Mouse (Mus musculus) layer of hippocampus, postnatal 25 days (tissue): ENCODE data around the gene Kcnmb4. TPM values are rescaled to one million over a fixed set of nuclear protein-coding genes. Genes with fewer than 3 reads are reported as not detected.

Source experiments
- DNase-seq, 2 experiments: peaks; one replicate each; pipeline ENCODE4 v3.0.0; 2022; ENCODE audit warnings: mixed read lengths in 2 of 2, low spot score in 1 of 2; ENCODE audit errors: extremely low spot score in 1 of 2
- total RNA-seq, 2 experiments: library from RNA; stranded (reverse); gene quantifications; 2 replicates each; pipeline ENCODE4 v1.2.3; 2021

Gene Kcnmb4
- 10 to 100 TPM; 75.3 to 77.9 TPM for total RNA-seq

DNA sequence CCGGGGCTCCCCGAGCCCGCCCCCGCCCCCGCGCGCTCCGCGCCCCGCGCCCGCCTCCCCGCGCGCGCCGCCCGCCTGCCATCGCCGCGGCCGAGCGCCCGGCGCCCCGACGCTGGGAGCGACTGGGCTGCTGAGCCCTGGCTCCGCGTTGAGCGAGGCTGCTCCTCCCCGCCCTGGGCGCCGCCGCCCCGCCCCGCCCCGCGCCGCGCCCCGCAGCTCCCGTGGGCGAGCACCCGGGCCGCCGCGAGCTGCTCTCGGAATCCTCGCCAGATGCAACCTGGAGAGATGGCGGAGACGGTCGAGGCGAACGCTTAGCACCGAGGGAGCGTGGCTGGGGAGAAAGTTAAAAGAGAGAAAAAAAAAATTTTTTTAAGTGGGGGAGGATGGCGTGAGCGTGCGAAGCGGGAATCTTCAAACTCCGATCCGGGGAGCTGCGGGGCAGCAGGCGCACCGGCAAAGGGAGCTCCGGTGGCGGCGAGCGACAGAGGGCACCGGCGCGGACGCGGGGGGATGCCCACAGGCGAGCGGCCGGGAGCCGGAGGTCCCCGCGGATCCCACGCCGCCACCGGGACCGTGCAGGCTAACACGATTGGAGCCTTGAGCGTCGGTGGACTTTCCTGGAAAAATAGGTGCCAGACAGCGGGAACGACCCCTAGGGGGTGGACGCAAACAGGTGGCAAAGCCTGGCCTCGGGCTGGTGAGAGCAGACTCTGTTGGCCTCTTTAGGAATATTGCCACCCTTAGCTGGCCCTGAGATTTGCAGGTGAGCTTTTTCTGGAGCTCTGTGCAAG lies at the start of gene Kcnmb4:
Gene Kcnmb4, minus strand, starts transcription at position 120 of the 791 bp plus-strand sequence.
- DNase-seq: peak; percentile 38 to 48

GRCm38 (mm10) chr10:116519588-116519987 lies 45.9 kb upstream of the Kcnmb4 start:
- no peak for DNase-seq

GRCm38 (mm10) chr10:116515590-116515989 lies 41.9 kb upstream of the Kcnmb4 start:
- no peak for DNase-seq

DNA sequence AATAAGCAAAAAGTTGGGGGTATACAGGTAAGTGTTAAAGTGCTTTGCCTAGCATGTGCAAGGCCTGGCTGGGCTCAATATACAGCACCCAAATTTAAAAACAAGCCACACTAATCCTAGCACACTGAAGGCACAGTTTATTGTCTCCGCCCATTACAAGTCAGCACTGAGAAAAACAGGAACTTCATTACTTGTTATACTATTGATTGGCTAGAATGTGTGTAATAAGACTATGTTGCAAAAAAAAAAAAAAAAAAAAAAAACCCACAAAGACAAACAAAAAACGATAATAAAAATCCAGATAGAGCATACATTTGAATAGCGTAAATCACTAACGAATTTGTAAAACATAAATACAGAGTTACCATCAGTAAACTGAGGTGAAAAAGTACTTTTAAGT lies 41.5 kb upstream of the Kcnmb4 start:
- DNase-seq: no peak

- no peak for DNase-seq
These were observed 39.6 kb upstream of the Kcnmb4 start for GRCm38 (mm10) chr10:116513254-116513635.

GRCm38 (mm10) chr10:116512521-116513253 lies 39.0 kb upstream of the Kcnmb4 start:
- no peak for DNase-seq

- no peak for DNase-seq
These were observed 31.8 kb upstream of the Kcnmb4 start for GRCm38 (mm10) chr10:116505303-116506014.

DNA sequence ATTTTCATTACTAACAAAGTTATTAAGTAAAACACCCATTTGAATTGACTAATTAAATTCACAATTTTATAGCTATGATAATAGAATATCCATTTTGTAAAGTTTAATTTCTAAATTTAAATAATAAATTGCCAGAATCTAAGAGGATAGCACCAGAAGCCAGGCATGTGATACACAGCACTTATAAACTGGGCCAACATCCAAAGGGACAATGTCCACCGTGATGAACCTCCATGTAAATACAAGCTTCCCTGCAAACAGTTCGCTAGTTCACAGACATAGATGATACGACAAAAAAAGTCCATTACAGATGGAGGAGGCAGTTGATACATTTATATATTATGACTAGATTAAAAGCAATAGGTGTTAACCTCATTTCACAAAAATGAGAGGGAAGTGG lies 19.1 kb upstream of the Kcnmb4 start:
- DNase-seq: no peak

GRCm38 (mm10) chr10:116486895-116487747 lies 13.4 kb upstream of the Kcnmb4 start:
- no peak for DNase-seq

GRCm38 (mm10) chr10:116481917-116482316 lies 8.2 kb upstream of the Kcnmb4 start:
- no peak for DNase-seq

DNA sequence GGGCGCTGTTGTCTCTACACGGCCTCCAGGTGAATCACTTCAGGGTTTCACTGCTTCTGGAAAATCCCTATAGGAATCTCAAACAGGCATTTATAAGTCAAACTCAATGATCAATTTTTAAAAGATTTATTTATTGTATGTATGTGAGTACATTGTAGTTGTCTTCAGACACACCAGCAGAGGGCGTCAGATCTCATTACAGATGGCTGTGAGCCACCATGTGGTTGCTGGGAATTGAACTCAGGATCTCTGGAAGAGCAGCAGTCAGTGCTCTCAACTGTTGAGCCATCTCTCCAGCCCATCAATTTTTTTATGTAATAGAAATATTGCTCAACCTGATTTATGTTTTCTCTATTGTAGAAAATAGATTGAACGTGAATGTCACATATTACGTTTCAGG lies 7.3 kb upstream of the Kcnmb4 start:
- DNase-seq: no peak

GRCm38 (mm10) chr10:116476559-116476958 lies 2.9 kb upstream of the Kcnmb4 start:
- DNase-seq: no peak

- no peak for DNase-seq
These were observed 2.0 kb upstream of the Kcnmb4 start for GRCm38 (mm10) chr10:116475725-116476124.

DNA sequence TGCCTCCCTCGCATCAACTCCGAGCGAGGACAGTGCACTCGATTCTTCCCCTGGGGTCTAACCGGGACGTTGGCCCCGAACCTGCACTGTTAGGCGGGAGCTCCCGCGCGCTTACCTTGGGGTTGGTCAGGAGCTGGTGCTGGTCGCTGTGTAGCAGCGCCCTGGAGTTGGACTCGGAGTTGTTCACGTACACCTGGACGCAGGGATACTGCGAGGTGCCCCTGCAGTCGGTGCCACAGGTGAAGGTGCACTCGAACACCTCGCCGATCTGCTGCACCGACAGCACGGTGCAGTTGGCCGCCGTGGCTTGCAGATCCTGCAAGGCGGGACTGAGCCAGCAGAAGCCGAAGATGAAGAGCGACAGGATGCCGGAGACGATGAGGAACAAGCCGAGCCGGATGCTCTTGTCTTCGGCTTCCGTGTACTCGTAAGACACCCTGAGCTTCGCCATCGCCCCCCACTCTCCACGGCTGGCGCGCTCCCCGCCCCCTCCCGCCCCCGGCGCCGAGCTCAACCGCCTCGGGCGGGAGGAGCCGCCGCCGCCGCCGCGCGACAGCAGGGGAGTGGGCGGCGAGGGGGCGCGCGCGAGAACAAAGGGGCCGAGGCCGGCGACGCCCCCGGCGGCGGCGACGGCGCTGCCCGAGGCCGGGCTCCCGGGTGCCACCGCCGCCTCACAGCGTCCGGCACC lies 463 bp downstream of the Kcnmb4 start:
- peak; percentile 24 to 55 for DNase-seq

GRCm38 (mm10) chr10:116472579-116472978 lies 1.1 kb downstream of the Kcnmb4 start:
- no peak for DNase-seq

DNA sequence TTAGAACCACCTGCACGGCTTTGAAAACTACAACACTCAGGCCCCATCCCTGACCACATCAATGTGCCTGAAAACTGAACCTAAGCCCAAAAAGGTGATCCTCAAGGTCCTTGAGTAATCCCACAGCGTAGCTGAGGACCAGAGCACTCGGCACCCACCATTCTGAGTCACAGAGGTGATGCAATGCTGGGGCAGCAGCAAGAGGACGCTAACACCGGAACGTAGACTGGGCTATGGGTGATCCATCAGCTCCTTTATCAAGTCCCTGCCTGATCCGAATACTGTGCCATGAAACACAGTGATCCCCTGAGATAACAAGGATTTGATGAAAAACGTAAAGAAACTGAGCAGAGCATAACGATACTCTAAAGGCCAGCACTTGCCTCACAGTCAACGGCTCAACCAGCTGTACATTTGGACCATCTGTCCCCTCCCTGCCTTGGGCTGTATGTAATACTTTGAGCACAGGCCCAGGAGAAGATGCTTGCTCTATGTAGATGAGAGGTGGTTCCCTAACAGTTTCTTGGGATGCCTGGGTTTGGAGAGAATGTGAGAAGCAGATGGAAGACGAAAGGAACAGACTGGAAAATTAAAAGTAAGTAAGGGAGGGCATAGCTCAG lies 3.3 kb downstream of the Kcnmb4 start:
- DNase-seq: no peak

DNA sequence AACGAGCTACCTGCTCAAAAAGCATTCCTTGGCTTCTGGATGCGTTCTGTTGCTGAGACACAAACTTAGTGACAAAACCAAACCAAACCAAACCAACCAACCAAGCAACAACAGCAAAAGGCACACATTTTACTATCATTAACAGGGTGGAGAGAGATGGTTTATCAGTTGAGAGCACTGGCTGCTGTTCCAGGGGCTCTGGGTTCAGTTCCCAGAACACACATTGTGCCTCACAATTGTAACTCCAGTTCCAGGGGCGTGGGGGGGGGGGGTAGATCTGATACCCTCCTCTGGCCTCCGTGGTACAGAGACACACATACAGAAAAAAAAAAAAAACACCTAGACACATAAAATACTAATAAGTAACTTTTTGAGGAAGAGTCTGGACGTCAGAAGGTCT lies 5.6 kb downstream of the Kcnmb4 start:
- DNase-seq: no peak

GRCm38 (mm10) chr10:116463753-116464345 lies 9.8 kb downstream of the Kcnmb4 start:
- no peak for DNase-seq

GRCm38 (mm10) chr10:116461443-116461842 lies 12.2 kb downstream of the Kcnmb4 start:
- DNase-seq: no peak
